Mouse (Mus musculus) thymus, postnatal 36 days (tissue): Measurements from ENCODE around the gene Tecpr2.

ENCODE experiments used
- DNase-seq, 2 experiments: peaks; one replicate each; pipeline ENCODE4 v3.0.0; 2022; ENCODE audit warnings: mixed read lengths in 2 of 2

The Tecpr2 gene

GRCm38 (mm10) chr12:111008500-111009490 lies 119.7 kb downstream of the Tecpr2 start:
- no peak for DNase-seq

- no peak for DNase-seq
Measured at GRCm38 (mm10) chr12:111009615-111010257, 120.7 kb downstream of the Tecpr2 start.

DNA sequence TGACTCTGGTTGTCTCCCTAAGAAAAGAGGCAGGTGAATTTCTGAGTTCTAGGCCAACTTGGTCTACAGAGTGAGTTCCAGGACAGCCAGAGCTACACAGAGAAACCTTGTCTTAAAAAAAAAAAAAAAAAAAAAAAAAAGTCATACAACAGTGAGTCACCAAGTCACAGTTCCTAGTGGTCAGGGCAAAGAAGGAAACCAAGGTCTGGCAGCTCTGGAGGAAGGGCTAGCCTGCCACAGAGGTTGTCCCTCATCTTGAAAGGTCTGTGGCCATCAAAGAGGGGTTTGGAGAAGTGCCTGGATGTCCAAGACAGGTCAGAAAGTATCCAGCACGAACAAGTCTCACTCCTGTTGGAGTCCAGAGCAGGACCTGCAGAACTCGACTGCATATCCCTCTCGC lies 127.7 kb downstream of the Tecpr2 start:
- DNase-seq = no peak

DNA sequence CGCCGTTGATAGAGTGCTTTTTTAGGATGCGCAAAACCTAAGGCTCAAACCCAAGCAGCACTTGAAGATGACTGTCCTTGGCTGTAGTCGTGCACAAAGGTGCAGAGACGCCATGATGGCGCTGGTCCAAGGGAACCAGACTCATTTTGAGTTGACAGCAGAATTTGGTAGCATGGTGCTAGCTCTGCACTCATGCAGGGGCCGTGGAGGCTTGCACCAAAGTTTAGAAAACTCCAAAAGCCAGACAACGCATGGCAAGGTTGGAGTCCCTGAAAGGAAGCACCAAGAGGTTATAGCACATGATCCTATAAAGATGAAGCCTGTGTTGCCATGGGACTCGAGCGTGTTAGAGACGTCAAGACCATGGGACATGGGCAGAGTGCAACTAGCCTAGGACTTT lies 129.0 kb downstream of the Tecpr2 start:
- DNase-seq = no peak

GRCm38 (mm10) chr12:111019086-111019485 lies 130.0 kb downstream of the Tecpr2 start:
- DNase-seq = no peak

DNA sequence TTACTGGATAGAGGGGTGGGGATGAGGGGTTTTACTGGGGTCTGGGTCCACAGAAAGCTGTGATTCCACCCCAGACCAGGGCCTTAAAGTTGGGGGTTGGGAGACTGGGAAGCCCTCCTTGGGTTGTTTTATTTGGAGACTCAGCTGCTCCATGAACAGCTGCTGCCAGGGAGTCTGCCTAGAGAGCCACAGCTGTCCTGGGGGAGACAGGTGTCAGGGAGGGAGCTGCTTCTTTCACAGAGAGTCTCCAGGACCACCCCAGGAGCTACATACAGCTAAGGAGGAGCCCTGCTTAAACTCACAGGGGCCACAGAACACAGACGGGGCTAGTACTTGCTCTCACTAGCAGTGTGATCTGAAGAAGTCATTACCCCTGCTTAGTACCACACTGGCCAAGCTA lies 132.1 kb downstream of the Tecpr2 start:
- DNase-seq = no peak

GRCm38 (mm10) chr12:111021577-111021976 lies 132.5 kb downstream of the Tecpr2 start:
- DNase-seq = no peak
